Mouse (Mus musculus): ENCODE measurements at regions not wholly inside any gene's neighbourhood (a gene's known extent, or its start where the extent isn't known, plus 50 kb on each side); places are given as distances from the start of the nearest gene placed in this dataset.

DNA sequence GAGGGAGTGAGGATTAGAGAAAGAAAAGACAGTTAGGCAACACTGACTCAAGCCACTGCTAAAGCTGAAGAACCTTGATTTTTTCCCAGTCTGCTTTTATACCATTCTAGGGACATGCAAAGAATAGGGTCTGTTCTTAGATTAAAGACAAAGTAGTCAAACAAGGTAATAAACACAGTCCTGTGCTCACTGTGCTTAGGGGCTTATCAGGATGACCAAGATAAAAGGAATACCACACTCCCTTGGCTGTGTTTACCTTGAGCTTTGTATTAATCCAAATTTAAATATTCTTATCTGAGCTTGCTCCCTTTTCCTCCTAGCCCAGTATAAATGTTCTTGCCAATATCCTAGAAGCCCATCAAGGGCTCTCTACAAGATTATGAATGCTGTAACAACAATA, 854.6 kb upstream of the Tmeff2 start:
- TF ChIP-seq POLR2A (IDR thresholded peaks at IDR 0.05; ENCODE audit: borderline replicate concordance, insufficient read depth, low read length) (no peak), CTCF (IDR thresholded peaks at IDR 0.05; ENCODE audit: borderline replicate concordance, insufficient read depth, low read depth, low read length) (no peak)
